Mouse (Mus musculus): ENCODE measurements at regions not wholly inside any gene's neighbourhood (a gene's known extent, or its start where the extent isn't known, plus 50 kb on each side); places are given as distances from the start of the nearest gene placed in this dataset.

DNA sequence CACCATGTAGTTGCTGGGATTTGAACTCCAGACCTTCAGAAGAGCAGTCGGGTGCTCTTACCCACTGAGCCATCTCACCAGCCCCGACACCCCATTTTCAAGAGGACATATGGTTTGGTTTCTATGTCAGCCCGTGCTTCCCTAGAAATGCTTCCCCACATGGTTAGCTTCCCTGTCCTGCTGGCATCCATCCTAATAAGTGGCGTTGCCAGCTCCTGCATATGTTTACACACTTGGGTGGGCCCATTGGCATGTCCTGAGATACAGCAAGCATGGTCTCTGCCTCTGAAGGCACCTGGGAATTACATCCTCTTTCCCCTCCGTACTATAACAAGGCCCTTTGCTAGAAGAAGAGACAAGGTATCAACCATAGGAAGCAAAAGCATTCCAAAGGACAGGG is 119.6 kb upstream of the Arntl start:
- TF ChIP-seq CTCF (IDR thresholded peaks at IDR 0.05; ENCODE audit: low read depth, low read length): no peak
- TF ChIP-seq POLR2A (IDR thresholded peaks at IDR 0.05; ENCODE audit: borderline replicate concordance, low read depth, low read length): no peak
